Mouse (Mus musculus): Measurements from ENCODE around the gene Cd300ld2. TPM values are rescaled to one million over a fixed set of nuclear protein-coding genes. Genes with fewer than 3 reads are reported as not detected.
"Not testable (repeated sequence)": the region's sequence is repeated elsewhere in the genome, so short reads cannot be mapped to it uniquely, and the experiment has no call there.

Gene Cd300ld2
- polyA plus RNA-seq, 1 experiment from 2014 or later = not detected

DNA sequence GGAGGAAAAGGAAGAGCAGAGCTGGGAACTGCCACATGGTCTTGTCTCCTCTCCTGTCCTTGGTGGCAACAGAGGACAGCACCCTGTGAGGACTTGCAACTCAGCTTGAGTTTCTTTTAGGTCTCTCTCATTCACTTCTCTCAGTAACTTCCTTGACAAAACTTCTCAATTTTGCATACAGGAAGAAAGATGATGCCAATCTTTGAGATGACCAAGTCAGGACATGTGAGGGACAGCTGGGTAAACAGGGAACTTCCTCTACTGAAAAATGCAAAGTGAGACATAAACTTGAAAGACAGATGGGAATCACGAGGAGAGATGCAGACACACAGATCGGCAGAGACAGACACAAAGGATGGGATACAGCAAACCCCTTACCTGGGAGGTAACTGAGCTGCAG lies 32.3 kb upstream of the Cd300ld2 start, which contains the start of gene Cd300ld3:
Cd300ld3 (minus strand) TSS at position 151 of the 400 bp plus-strand sequence.
- no peak within 1 kb of the TSS for H3K27ac ChIP-seq (replicated peaks in 1 of 2; ENCODE audit: control insufficient read depth in 1 of 2, insufficient read depth in 1 of 2, low read depth in 2 of 2, low read length in 2 of 2)
- no peaks in the 10 kb centered on the region for H3K36me3 ChIP-seq (ENCODE audit: control insufficient read depth, insufficient read depth, low read length)
- ATAC-seq (ENCODE audit: insufficient number of reproducible peaks, insufficient read depth, low FRiP score, low read depth) = no peak
- WGBS = 74% methylated on average over 2 of the region's 2 CpGs
- H3K9ac ChIP-seq (ENCODE audit: low read length) = no peak within 1 kb of the TSS
- H3K4me2 ChIP-seq (ENCODE audit: low read length) = no peak within 1 kb of the TSS
- H3K4me1 ChIP-seq (ENCODE audit: control insufficient read depth in 2 of 2, insufficient read depth in 2 of 2, low read length in 2 of 2) = no peaks in the 10 kb centered on the region
- H3K4me3 ChIP-seq (ENCODE audit: control insufficient read depth in 1 of 2, insufficient read depth in 1 of 2, low read depth in 1 of 2, low read length in 2 of 2) = no peak within 1 kb of the TSS
- H3K27me3 ChIP-seq (ENCODE audit: control insufficient read depth, insufficient read depth, low read length) = no peaks in the 10 kb centered on the region
- H3K9me3 ChIP-seq (ENCODE audit: control insufficient read depth, low read length) = no peaks in the 10 kb centered on the region

DNA sequence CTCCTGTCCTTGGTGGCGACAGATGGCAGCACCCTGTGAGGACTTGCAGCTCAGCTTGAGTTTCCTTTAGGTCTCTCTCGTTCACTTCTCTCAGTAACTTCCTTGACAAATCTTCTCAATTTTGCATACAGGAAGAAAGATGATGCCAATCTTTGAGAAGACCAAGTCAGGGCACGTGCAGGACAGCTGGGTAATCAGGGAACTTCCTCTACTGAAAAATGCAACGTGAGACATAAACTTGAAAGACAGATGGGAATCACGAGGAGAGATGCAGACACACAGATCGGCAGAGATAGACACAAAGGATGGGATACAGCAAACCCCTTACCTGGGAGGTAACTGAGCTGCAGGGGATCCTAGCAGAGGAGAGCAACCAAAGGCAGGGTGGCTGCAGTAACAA lies 21.7 kb upstream of the Cd300ld2 start, which contains the start of gene Cd300ld5:
Cd300ld5 (minus strand) TSS at position 101 of the 400 bp plus-strand sequence.
- WGBS = no CpG with 5 or more reads among the region's 6 CpGs
- H3K36me3 ChIP-seq (ENCODE audit: control insufficient read depth, insufficient read depth, low read length) = not testable (repeated sequence)

DNA sequence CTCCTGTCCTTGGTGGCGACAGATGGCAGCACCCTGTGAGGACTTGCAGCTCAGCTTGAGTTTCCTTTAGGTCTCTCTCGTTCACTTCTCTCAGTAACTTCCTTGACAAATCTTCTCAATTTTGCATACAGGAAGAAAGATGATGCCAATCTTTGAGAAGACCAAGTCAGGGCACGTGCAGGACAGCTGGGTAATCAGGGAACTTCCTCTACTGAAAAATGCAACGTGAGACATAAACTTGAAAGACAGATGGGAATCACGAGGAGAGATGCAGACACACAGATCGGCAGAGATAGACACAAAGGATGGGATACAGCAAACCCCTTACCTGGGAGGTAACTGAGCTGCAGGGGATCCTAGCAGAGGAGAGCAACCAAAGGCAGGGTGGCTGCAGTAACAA lies 10.9 kb upstream of the Cd300ld2 start, which contains the start of gene Cd300ld4:
Cd300ld4 (minus strand) TSS at position 101 of the 400 bp plus-strand sequence.
- no CpG with 5 or more reads among the region's 6 CpGs for WGBS
- H3K4me2 ChIP-seq (ENCODE audit: low read length); ATAC-seq (ENCODE audit: insufficient number of reproducible peaks, insufficient read depth, low FRiP score, low read depth); H3K4me1 ChIP-seq (ENCODE audit: control insufficient read depth in 2 of 2, insufficient read depth in 2 of 2, low read length in 2 of 2); H3K9ac ChIP-seq (ENCODE audit: low read length); H3K4me3 ChIP-seq (ENCODE audit: control insufficient read depth in 1 of 2, insufficient read depth in 1 of 2, low read depth in 1 of 2, low read length in 2 of 2); H3K36me3 ChIP-seq (ENCODE audit: control insufficient read depth, insufficient read depth, low read length); H3K9me3 ChIP-seq (ENCODE audit: control insufficient read depth, low read length); H3K27ac ChIP-seq (replicated peaks in 1 of 2; ENCODE audit: control insufficient read depth in 1 of 2, insufficient read depth in 1 of 2, low read depth in 2 of 2, low read length in 2 of 2); H3K27me3 ChIP-seq (ENCODE audit: control insufficient read depth, insufficient read depth, low read length): not testable (repeated sequence)

More for the DNA sequence above, 21.7 kb upstream of the Cd300ld2 start, which contains the start of gene Cd300ld5:
- not testable (repeated sequence) for H3K4me3 ChIP-seq (ENCODE audit: control insufficient read depth in 1 of 2, insufficient read depth in 1 of 2, low read depth in 1 of 2, low read length in 2 of 2); ATAC-seq (ENCODE audit: insufficient number of reproducible peaks, insufficient read depth, low FRiP score, low read depth); H3K4me2 ChIP-seq (ENCODE audit: low read length); H3K9ac ChIP-seq (ENCODE audit: low read length); H3K27ac ChIP-seq (replicated peaks in 1 of 2; ENCODE audit: control insufficient read depth in 1 of 2, insufficient read depth in 1 of 2, low read depth in 2 of 2, low read length in 2 of 2); H3K27me3 ChIP-seq (ENCODE audit: control insufficient read depth, insufficient read depth, low read length); H3K9me3 ChIP-seq (ENCODE audit: control insufficient read depth, low read length); H3K4me1 ChIP-seq (ENCODE audit: control insufficient read depth in 2 of 2, insufficient read depth in 2 of 2, low read length in 2 of 2)

DNA sequence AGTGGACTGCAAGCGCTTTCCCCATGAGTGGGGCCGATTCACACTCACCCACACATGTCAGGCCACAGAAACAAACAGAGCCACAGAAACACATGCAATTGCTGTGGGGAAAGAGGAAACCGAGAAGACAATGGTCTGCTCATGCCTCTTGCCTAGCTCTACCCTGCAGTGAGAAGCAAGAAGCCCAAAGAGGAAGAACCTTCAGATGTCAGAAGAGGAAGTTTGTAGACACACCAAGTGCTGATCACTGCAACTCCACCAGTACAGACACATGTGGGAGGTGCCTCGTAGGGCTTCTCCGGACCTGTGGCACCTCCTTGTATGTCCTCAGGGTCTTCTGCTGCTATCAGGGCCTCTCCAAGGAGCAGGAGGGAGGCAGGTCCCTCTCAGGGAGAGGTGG lies 11.9 kb downstream of the Cd300ld2 start:
- Histone ChIP-seq H3K4me3 (ENCODE audit: control insufficient read depth in 1 of 2, insufficient read depth in 1 of 2, low read depth in 1 of 2, low read length in 2 of 2) (no peak overlapping the region), H3K27ac (replicated peaks in 1 of 2; ENCODE audit: control insufficient read depth in 1 of 2, insufficient read depth in 1 of 2, low read depth in 2 of 2, low read length in 2 of 2) (no peak overlapping the region), H3K4me2 (ENCODE audit: low read length) (no peak overlapping the region), H3K9ac (ENCODE audit: low read length) (no peak overlapping the region), H3K27me3 (ENCODE audit: control insufficient read depth, insufficient read depth, low read length) (no peaks in the 10 kb centered on the region; the same call in 1 of the 2 replicates), H3K9me3 (ENCODE audit: control insufficient read depth, low read length) (no peaks in the 10 kb centered on the region), H3K4me1 (ENCODE audit: control insufficient read depth in 2 of 2, insufficient read depth in 2 of 2, low read length in 2 of 2) (no peaks in the 10 kb centered on the region), H3K36me3 (ENCODE audit: control insufficient read depth, insufficient read depth, low read length) (no peaks in the 10 kb centered on the region)
- no peak for ATAC-seq (ENCODE audit: insufficient number of reproducible peaks, insufficient read depth, low FRiP score, low read depth)
- 75% methylated on average over 5 of the region's 5 CpGs for WGBS

DNA sequence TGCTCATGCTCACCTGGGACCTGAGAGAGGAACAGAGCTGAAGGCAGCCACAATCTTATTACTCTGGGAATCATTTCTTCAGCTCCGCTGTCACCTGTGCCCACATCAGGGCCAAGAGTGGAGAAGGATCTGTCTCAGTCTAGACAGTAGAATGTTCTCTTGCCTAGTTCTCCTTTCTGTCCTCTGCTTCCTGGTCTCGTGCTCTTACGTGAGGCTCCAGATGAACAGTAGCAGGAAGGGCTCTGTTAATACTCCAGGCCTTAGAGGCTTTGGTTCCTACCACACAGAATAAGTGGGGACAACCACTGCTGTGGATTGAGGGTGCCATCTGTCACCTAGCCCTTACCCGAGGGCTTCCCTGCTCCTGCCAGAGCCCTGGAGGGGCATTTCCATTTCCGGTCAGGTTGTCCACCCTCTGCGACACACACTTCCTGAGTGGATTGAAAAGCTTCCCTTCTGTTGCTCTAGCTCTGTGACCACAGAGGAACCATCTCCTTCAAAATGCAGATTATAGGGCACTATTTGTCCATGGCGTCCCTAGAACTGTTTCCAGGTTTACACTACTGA lies 14.4 kb downstream of the Cd300ld2 start, which contains the start of gene Cd300c2:
Cd300c2 (minus strand) TSS at position 407 of the 567 bp plus-strand sequence.
- Histone ChIP-seq H3K4me3 (ENCODE audit: control insufficient read depth in 1 of 2, insufficient read depth in 1 of 2, low read depth in 1 of 2, low read length in 2 of 2) (no peak within 1 kb of the TSS), H3K9ac (ENCODE audit: low read length) (no peak within 1 kb of the TSS), H3K27me3 (ENCODE audit: control insufficient read depth, insufficient read depth, low read length) (no peaks in the 10 kb centered on the region; the same call in 1 of the 2 replicates), H3K27ac (replicated peaks in 1 of 2; ENCODE audit: control insufficient read depth in 1 of 2, insufficient read depth in 1 of 2, low read depth in 2 of 2, low read length in 2 of 2) (no peak within 1 kb of the TSS), H3K4me2 (ENCODE audit: low read length) (no peak within 1 kb of the TSS), H3K9me3 (ENCODE audit: control insufficient read depth, low read length) (no peaks in the 10 kb centered on the region), H3K4me1 (ENCODE audit: control insufficient read depth in 2 of 2, insufficient read depth in 2 of 2, low read length in 2 of 2) (no peaks in the 10 kb centered on the region), H3K36me3 (ENCODE audit: control insufficient read depth, insufficient read depth, low read length) (no peaks in the 10 kb centered on the region)
- no peak for ATAC-seq (ENCODE audit: insufficient number of reproducible peaks, insufficient read depth, low FRiP score, low read depth)
- 72% methylated on average over 7 of the region's 7 CpGs for WGBS

DNA sequence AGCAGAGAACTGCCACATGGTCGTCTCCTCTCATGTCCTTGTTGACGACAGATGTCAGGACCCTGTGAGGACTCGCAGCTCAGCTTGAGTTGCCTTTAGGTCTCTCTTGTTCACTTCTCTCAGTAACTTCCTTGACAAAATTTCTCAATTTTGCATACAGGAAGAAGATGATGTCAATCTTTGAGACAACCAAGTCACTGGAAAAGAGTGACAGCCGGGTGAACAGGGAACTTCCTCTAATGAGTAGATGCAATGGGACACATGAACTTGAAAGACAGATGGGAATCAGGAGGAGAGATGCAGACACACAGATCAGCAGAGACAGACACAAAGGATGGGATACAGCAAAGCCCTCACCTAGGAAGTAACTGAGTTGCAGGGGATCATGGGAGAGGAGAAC lies 26.2 kb downstream of the Cd300ld2 start, which contains the start of gene Cd300ld:
Cd300ld (minus strand) TSS at position 130 of the 400 bp plus-strand sequence.
- WGBS = 58% methylated on average over 4 of the region's 4 CpGs
- H3K27me3 ChIP-seq (ENCODE audit: control insufficient read depth, insufficient read depth, low read length) = no peaks in the 10 kb centered on the region
- no peak within 1 kb of the TSS for H3K27ac ChIP-seq (replicated peaks in 1 of 2; ENCODE audit: control insufficient read depth in 1 of 2, insufficient read depth in 1 of 2, low read depth in 2 of 2, low read length in 2 of 2)
- no peaks in the 10 kb centered on the region for H3K9me3 ChIP-seq (ENCODE audit: control insufficient read depth, low read length)
- no peak within 1 kb of the TSS for H3K9ac ChIP-seq (ENCODE audit: low read length)
- ATAC-seq (ENCODE audit: insufficient number of reproducible peaks, insufficient read depth, low FRiP score, low read depth) = no peak
- H3K4me2 ChIP-seq (ENCODE audit: low read length) = no peak within 1 kb of the TSS
- H3K4me3 ChIP-seq (ENCODE audit: control insufficient read depth in 1 of 2, insufficient read depth in 1 of 2, low read depth in 1 of 2, low read length in 2 of 2) = no peak within 1 kb of the TSS
- no peaks in the 10 kb centered on the region for H3K4me1 ChIP-seq (ENCODE audit: control insufficient read depth in 2 of 2, insufficient read depth in 2 of 2, low read length in 2 of 2)
- no peaks in the 10 kb centered on the region for H3K36me3 ChIP-seq (ENCODE audit: control insufficient read depth, insufficient read depth, low read length)

DNA sequence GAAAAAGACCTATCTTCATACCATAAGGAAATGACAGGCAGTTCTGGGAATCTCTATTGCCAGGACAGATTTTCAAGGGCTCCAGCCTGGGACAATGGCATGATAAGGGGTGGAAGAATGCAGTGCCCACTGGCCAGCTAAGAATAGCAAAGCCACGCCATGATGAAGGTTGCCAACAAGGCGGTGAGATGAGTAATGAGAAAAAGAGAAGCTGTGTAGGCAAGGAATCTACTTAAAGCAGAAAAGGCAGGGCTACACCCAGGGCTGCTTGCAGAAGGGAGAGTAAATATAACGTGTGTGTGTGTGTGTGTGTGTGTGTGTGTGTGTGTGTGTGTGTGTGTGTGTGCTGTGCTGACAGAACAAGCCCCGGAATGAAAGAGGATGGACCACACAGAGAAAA lies 34.1 kb downstream of the Cd300ld2 start:
- Histone ChIP-seq H3K9ac (ENCODE audit: low read length) (no peak overlapping the region), H3K4me3 (ENCODE audit: control insufficient read depth in 1 of 2, insufficient read depth in 1 of 2, low read depth in 1 of 2, low read length in 2 of 2) (no peak overlapping the region), H3K27ac (replicated peaks in 1 of 2; ENCODE audit: control insufficient read depth in 1 of 2, insufficient read depth in 1 of 2, low read depth in 2 of 2, low read length in 2 of 2) (no peak overlapping the region), H3K9me3 (ENCODE audit: control insufficient read depth, low read length) (peaks cover 17% of the 10 kb centered on the region), H3K4me1 (ENCODE audit: control insufficient read depth in 2 of 2, insufficient read depth in 2 of 2, low read length in 2 of 2) (no peaks in the 10 kb centered on the region), H3K36me3 (ENCODE audit: control insufficient read depth, insufficient read depth, low read length) (no peaks in the 10 kb centered on the region), H3K4me2 (ENCODE audit: low read length) (no peak overlapping the region), H3K27me3 (ENCODE audit: control insufficient read depth, insufficient read depth, low read length) (no peaks in the 10 kb centered on the region)
- ATAC-seq (ENCODE audit: insufficient number of reproducible peaks, insufficient read depth, low FRiP score, low read depth) = no peak
- WGBS = 58% methylated on average over 4 of the region's 4 CpGs

DNA sequence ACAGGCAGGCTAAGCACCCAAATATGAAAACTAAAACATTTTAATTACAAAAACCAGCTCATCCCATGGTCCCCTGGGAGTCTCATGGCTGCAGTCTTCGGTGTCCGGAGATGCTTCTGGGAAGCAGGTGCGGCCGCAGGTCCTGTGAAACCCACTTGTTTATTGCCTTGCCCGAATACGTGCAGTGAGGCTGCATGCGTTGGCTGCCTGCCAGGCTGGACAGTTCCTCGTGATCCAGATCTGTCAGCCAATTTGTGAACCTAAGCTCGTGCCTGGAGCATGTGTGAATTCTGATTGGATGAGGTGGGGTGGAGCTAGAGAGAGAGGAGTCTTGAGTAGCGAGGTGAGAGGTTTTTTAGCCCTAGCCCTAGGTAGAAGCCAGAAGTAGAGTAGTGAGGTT lies 43.3 kb downstream of the Cd300ld2 start:
- Histone ChIP-seq H3K4me1 (ENCODE audit: control insufficient read depth in 2 of 2, insufficient read depth in 2 of 2, low read length in 2 of 2) (no peaks in the 10 kb centered on the region), H3K4me3 (ENCODE audit: control insufficient read depth in 1 of 2, insufficient read depth in 1 of 2, low read depth in 1 of 2, low read length in 2 of 2) (no peak overlapping the region), H3K36me3 (ENCODE audit: control insufficient read depth, insufficient read depth, low read length) (no peaks in the 10 kb centered on the region), H3K4me2 (ENCODE audit: low read length) (no peak overlapping the region), H3K9me3 (ENCODE audit: control insufficient read depth, low read length) (peaks cover 21% of the 10 kb centered on the region), H3K27ac (replicated peaks in 1 of 2; ENCODE audit: control insufficient read depth in 1 of 2, insufficient read depth in 1 of 2, low read depth in 2 of 2, low read length in 2 of 2) (no peak overlapping the region), H3K9ac (ENCODE audit: low read length) (no peak overlapping the region), H3K27me3 (ENCODE audit: control insufficient read depth, insufficient read depth, low read length) (no peaks in the 10 kb centered on the region)
- WGBS = 76% methylated on average over 10 of the region's 10 CpGs
- ATAC-seq (ENCODE audit: insufficient number of reproducible peaks, insufficient read depth, low FRiP score, low read depth) = no peak

Data from heart, embryonic 14.5 days (tissue).